Mouse (Mus musculus) lung, embryonic 16.5 days (tissue): ENCODE data around the gene Palm2. TPM values are rescaled to one million over a fixed set of nuclear protein-coding genes. Genes with fewer than 3 reads are reported as not detected.

ENCODE experiments used
- ATAC-seq: fragments of 200-750 bp; cut with Nextera tagmentation; 2 replicates; pipeline ENCODE4 v1.8.0; 2017; ENCODE audit warnings: low read depth, mild to moderate bottlenecking, moderate library complexity
- H3K27ac ChIP-seq: fragments of 300-500 bp; sonication (generic); 2 replicates; pipeline ENCODE4 v1.5.1; 2014; ENCODE audit warnings: mild to moderate bottlenecking, control low read depth, low read length
- H3K27me3 ChIP-seq: fragments of 300-500 bp; sonication (generic); 2 replicates; pipeline ENCODE4 v1.6.1; 2014; ENCODE audit warnings: low read depth, low read length, mixed read lengths; ENCODE audit not compliant: control insufficient read depth, insufficient read depth
- H3K36me3 ChIP-seq: fragments of 300-500 bp; sonication (generic); 2 replicates; pipeline ENCODE4 v1.6.1; 2014; ENCODE audit warnings: low read length; ENCODE audit not compliant: control insufficient read depth, insufficient read depth
- H3K4me1 ChIP-seq: fragments of 300-500 bp; sonication (generic); replicated peaks from 2 replicates; pipeline ENCODE4 v1.6.1; 2014; ENCODE audit warnings: low read length, mixed read lengths; ENCODE audit not compliant: control insufficient read depth, insufficient read depth
- H3K4me2 ChIP-seq: fragments of 300-500 bp; sonication (generic); 2 replicates; pipeline ENCODE4 v1.6.1; 2014; ENCODE audit warnings: low read depth, low read length, control low read depth
- H3K4me3 ChIP-seq: fragments of 300-500 bp; sonication (generic); 2 replicates; pipeline ENCODE4 v1.5.1; 2014; ENCODE audit warnings: mild to moderate bottlenecking, low read length, control low read depth
- H3K9ac ChIP-seq: fragments of 300-500 bp; sonication (generic); 2 replicates; pipeline ENCODE4 v1.6.1; 2014; ENCODE audit warnings: low read length, control low read depth
- H3K9me3 ChIP-seq: fragments of 300-500 bp; sonication (generic); 2 replicates; pipeline ENCODE4 v1.6.1; 2016; ENCODE audit warnings: low read length; ENCODE audit not compliant: control insufficient read depth
- WGBS: fragments of 180-500 bp; shearing (Covaris S2); extraction: QIAGEN DNeasy Blood & Tissue Kit; methylation state at CpG from one replicate; pipeline ENCODE4 v1.1.7; 2014; 5-methylcytosine and 5-hydroxymethylcytosine counted together
- polyA plus RNA-seq: library from polyadenylated mRNA; unstranded; fragments of >200 nt; fragmentation: Nextera tagmentation; extraction: Ambion mirVana; gene quantifications from 2 replicates; pipeline ENCODE4 v1.2.1, GENCODE M21; 2015

Gene Palm2
- polyA plus RNA-seq, 1 experiment from 2014 or later: 5.9 TPM

DNA sequence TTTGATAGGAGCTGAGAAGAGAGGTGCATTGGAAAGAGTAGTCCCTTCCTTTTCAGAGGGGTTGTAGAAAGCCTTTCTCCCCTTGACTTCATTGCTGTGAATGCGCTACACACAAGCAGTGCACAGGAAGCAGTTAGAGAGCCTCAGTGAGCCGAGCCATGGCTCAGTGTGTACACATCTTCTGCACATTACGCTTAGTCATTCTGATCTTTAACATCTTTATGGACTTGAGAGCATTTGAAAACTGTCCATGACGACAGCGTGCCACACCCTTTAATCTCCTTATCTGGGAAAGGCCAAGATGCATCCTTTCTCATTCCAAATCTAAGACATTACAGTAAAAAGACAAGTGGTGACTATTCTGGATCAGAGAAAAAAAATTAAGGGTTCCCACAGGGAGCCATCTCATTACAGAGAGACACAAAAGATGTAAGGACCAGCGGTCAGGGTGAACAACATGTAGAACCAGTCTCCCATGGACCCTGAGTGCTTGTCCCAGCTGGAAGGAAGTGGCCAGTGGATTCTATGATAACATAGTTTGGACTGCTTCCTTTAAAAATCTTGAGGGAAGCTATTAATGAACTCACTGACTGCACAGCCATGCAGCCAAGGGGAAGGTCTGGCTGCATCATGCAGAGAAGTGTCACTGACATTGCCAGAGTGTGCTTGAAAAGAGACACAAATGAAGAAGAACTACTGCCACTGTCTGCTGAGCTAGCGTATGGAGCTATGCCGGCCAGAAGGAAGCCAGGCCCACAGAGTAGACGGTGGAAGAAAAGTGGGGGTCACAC, 91.4 kb downstream of the Palm2 start:
- Histone ChIP-seq H3K36me3 (no peaks in the 10 kb centered on the region), H3K9ac (no peak overlapping the region), H3K27ac (peak overlapping the region; percentile 65), H3K4me1 (peaks cover 11% of the 10 kb centered on the region; the same call in 1 of the 2 replicates), H3K4me2 (no peak overlapping the region), H3K4me3 (no peak overlapping the region), H3K9me3 (no peaks in the 10 kb centered on the region), H3K27me3 (no peaks in the 10 kb centered on the region)
- WGBS: 45% methylated on average over 9 of the region's 9 CpGs
- ATAC-seq: peak; percentile 86

DNA sequence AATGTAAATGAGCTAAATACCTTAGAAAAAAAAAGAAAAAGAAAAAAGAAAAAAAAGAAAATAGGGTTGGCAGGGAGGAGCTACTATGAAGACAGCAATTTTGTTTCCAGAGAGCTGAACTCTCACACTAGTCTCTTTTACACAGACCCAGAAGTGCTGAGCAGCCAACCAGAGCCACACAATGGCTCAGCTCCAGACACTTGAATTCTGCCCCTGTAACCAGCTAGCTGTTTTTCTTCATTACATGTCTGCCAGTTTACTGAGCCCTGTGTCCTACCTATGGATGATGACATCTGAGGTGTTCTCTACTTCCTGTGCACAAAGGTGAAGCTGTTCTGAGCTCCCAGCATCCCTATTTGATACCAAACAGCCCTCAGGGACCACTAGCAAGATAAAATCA, 94.2 kb downstream of the Palm2 start:
- no peak overlapping the region for H3K4me2 ChIP-seq
- no peaks in the 10 kb centered on the region for H3K27me3 ChIP-seq
- H3K9me3 ChIP-seq: no peaks in the 10 kb centered on the region
- no peak overlapping the region for H3K9ac ChIP-seq
- H3K4me3 ChIP-seq: no peak overlapping the region
- peaks cover 11% of the 10 kb centered on the region; the same call in 1 of the 2 replicates for H3K4me1 ChIP-seq
- H3K27ac ChIP-seq: no peak overlapping the region
- no peaks in the 10 kb centered on the region for H3K36me3 ChIP-seq
- no peak for ATAC-seq

DNA sequence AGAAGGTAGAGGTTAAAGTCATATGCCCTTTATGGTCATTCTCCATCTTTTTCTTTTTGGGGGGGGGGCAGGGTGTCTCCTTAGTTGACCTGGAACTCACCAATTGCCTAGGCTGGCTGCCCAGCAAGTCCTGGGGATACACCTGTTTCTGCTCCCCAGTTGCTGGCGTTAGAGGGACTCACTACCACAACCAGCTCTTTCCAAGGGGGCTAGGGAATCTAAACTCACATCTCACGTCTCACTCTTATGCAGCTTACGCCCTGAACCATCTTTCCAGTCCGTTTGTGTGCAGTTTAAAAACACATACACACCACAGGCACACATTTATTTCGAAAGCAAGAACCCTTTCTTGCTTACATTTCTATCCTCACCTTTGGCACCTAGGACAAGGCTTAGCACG, 99.6 kb downstream of the Palm2 start:
- WGBS: 58% methylated on average over 6 of the region's 6 CpGs
- no peak for ATAC-seq
- H3K9ac ChIP-seq: no peak overlapping the region
- no peak overlapping the region for H3K27ac ChIP-seq
- no peaks in the 10 kb centered on the region for H3K27me3 ChIP-seq
- H3K4me3 ChIP-seq: no peak overlapping the region
- H3K4me1 ChIP-seq: peaks cover 13% of the 10 kb centered on the region
- H3K4me2 ChIP-seq: no peak overlapping the region
- H3K9me3 ChIP-seq: no peaks in the 10 kb centered on the region
- no peaks in the 10 kb centered on the region for H3K36me3 ChIP-seq

DNA sequence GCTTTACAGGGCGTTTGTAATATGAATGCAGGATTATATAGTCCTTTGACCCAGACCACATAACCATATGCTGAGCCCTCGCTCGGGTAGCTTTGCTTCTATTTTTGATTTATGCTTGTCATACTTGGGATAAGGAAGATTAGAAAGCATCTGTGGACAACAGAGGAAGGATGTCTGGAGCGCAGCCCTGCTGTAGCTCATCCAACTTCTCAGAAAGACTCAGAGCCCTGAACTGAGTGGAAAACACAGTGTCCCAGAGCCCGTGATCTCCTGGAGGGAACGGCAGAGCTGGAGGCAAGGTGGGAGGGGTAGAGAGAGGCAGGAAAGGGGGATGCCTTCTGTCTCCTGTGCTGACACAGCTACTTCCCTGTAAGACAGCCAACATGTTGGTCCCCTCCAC, 100.2 kb downstream of the Palm2 start:
- Histone ChIP-seq H3K4me3 (no peak overlapping the region), H3K4me1 (peaks cover 13% of the 10 kb centered on the region), H3K27me3 (no peaks in the 10 kb centered on the region), H3K9ac (no peak overlapping the region), H3K4me2 (no peak overlapping the region), H3K27ac (no peak overlapping the region), H3K36me3 (no peaks in the 10 kb centered on the region), H3K9me3 (no peaks in the 10 kb centered on the region)
- no peak for ATAC-seq
- WGBS: 41% methylated on average over 6 of the region's 6 CpGs

DNA sequence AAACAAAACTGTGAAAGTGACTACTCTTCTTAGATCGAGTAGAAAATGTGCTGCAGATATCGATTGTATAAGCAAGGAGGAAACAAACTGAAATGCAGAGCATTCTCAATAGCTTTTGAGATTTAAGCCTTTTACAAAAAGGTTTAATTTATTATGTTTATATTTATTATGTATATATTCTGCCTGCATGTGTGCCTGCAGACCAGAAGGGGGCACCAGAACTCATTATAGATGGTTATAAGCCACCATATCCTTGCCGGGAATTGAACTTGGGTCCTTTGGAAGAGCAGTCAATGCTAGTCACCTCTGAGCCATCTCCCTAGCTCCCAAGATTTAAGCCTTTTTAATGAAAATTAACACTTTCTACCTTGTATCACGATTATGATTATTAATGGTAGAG, 101.0 kb downstream of the Palm2 start:
- no peaks in the 10 kb centered on the region for H3K36me3 ChIP-seq
- H3K27ac ChIP-seq: no peak overlapping the region
- H3K9ac ChIP-seq: no peak overlapping the region
- H3K27me3 ChIP-seq: no peaks in the 10 kb centered on the region
- no peak for ATAC-seq
- no peak overlapping the region for H3K4me2 ChIP-seq
- H3K4me3 ChIP-seq: no peak overlapping the region
- H3K9me3 ChIP-seq: no peaks in the 10 kb centered on the region
- H3K4me1 ChIP-seq: peaks cover 13% of the 10 kb centered on the region
- 84% methylated on average over 4 of the region's 4 CpGs for WGBS

DNA sequence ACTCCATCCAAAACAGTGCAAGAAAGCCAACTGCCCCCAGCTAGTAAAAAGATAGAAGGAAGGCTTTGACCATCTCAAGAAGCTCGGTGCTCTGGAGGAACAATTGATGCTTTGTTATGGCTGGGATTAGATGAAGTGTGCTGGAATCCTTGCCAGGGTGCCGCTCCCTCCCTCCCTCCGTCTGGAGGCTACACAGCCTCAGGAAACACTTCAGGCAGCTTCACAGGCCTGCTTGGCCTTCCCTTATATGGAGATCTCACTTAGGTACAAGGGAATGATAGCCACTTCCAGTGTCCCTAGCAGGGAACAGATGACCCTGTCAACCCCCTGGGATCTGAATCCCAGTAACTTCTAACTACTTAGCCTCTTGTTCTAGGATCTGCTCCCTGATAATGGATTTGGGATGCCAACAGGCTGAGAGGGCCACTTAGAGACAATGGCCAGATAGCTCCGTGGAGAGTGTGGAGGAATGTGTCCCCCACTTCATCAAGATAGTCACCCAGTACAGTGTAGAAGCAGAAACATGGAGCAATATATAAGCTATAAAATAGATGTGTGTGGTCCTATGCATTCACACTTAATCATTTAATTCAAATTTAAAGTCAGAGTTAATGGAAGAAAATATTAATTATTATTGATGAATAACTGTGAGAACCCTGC, 104.1 kb downstream of the Palm2 start:
- peak overlapping the region; percentile 81 for H3K27ac ChIP-seq
- H3K9ac ChIP-seq: no peak overlapping the region
- ATAC-seq: peak; percentile 92

DNA sequence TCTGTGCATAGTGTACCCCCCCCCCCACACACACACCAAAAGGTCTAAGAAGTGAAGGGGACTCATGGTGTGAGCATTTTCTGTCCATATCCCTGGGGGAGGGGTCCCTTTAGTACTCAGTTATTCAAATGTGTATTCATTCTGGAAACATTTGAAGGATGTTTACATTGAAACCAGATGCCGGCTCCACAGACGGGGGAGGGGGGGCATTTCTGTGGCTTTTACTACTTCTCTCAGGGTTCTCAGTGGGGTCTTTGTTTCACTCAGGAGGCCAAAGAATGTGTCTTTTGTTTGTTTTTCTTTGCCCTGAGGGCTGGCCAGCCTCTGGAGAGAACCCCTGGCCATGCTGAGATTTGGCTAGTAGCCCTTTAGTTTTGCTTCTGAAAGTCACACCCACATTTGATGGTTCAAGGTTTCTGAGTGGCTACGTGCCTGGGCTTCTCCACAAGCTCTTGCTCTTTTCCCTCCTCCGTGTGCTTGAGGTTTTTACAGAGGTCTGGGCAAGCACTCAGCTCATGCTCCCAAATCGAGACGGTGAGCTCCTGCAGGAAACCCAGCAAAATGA, 109.7 kb downstream of the Palm2 start:
- Histone ChIP-seq H3K4me3 (peak overlapping the region; percentile 20), H3K36me3 (no peaks in the 10 kb centered on the region), H3K9me3 (no peaks in the 10 kb centered on the region), H3K4me1 (peaks cover 12% of the 10 kb centered on the region), H3K9ac (no peak overlapping the region; the same call in 1 of the 2 replicates), H3K4me2 (peak overlapping the region; percentile 47), H3K27me3 (no peaks in the 10 kb centered on the region), H3K27ac (peak overlapping the region; percentile 82)
- ATAC-seq: peak; percentile 87
- WGBS: 0% methylated on average over 6 of the region's 6 CpGs

More for the DNA sequence above, 104.1 kb downstream of the Palm2 start:
- no peak overlapping the region for H3K4me3 ChIP-seq
- peaks cover 13% of the 10 kb centered on the region for H3K4me1 ChIP-seq
- H3K4me2 ChIP-seq: no peak overlapping the region
- no peaks in the 10 kb centered on the region for H3K9me3 ChIP-seq
- H3K27me3 ChIP-seq: no peaks in the 10 kb centered on the region
- WGBS: 9% methylated on average over 4 of the region's 4 CpGs
- no peaks in the 10 kb centered on the region for H3K36me3 ChIP-seq

DNA sequence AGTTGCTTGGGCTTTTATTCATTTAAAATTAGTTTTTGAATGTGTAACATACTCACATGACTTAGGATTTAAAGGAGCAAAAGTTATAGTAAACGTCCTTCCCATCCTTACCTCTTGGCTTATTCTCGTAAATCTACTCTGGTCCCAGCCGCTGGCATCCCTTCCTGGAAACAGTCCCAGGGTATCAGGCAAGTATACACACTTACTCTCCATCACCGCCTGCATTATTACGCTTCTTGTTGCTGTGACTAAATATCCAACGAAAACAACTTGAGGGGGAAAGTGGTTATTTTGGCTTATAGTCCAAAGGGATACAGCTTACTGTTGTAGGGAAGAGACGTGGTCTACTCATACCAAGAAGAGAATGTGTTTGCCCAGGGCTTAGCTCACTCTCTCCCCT, 113.7 kb downstream of the Palm2 start:
- Histone ChIP-seq H3K36me3 (no peaks in the 10 kb centered on the region), H3K4me3 (no peak overlapping the region), H3K9me3 (no peaks in the 10 kb centered on the region), H3K4me1 (peaks cover 17% of the 10 kb centered on the region), H3K27ac (no peak overlapping the region), H3K27me3 (no peaks in the 10 kb centered on the region), H3K9ac (no peak overlapping the region), H3K4me2 (no peak overlapping the region)
- 52% methylated on average over 7 of the region's 7 CpGs for WGBS
- no peak for ATAC-seq

DNA sequence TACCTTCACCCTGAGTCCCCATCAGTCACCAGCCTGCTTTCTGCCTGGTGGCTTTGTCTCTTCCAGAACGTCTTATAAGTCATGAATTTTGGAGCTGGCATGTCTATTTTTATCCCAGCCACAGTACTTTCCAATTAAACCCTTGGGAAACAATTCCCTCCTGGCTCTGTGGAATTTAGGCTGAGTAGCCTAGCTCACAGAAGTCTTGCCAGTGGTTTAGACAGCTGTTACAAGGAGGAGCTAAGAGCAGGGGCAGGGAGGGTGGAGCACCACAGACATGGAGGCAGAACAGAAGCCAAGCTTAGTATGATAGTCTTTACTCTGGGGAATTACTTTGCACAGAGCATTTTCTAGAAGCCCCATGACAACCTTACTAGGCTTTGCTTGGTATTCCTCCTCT, 116.2 kb downstream of the Palm2 start:
- Histone ChIP-seq H3K4me1 (peaks cover 5% of the 10 kb centered on the region; the same call in 1 of the 2 replicates), H3K27me3 (no peaks in the 10 kb centered on the region), H3K36me3 (no peaks in the 10 kb centered on the region), H3K9me3 (no peaks in the 10 kb centered on the region), H3K4me3 (no peak overlapping the region), H3K27ac (peak overlapping the region; percentile 7; the same call in 1 of the 2 replicates), H3K4me2 (no peak overlapping the region), H3K9ac (no peak overlapping the region)
- 21% methylated on average over 1 of the region's 1 CpGs for WGBS
- peak; percentile 36; the same call in 1 of the 2 replicates for ATAC-seq
